Mouse (Mus musculus): ENCODE measurements around the gene Zfp109. TPM values are rescaled to one million over a fixed set of nuclear protein-coding genes. Genes with fewer than 3 reads are reported as not detected.

The Zfp109 gene
- polyA plus RNA-seq, 1 experiment from 2014 or later = 3.6 TPM

- 61% methylated on average over 9 of the region's 9 CpGs for WGBS
- Histone ChIP-seq H3K4me2 (peak overlapping the region; percentile 64), H3K4me3 (ENCODE audit: low read depth, low read length) (peak overlapping the region; percentile 55; the same call in 1 of the 2 replicates), H3K27me3 (replicated peaks; ENCODE audit: control insufficient read depth, insufficient read depth, low read length) (no peaks in the 10 kb centered on the region), H3K9ac (ENCODE audit: low read depth, low read length) (peak overlapping the region; percentile 41; the same call in 1 of the 2 replicates), H3K4me1 (replicated peaks; ENCODE audit: control insufficient read depth, insufficient read depth, low read length) (no peaks in the 10 kb centered on the region), H3K27ac (ENCODE audit: low read depth, low read length) (no peak overlapping the region), H3K9me3 (ENCODE audit: control insufficient read depth, low read length) (no peaks in the 10 kb centered on the region), H3K36me3 (ENCODE audit: control insufficient read depth, insufficient read depth, low read length) (no peaks in the 10 kb centered on the region)
- ATAC-seq (replicated peaks; ENCODE audit: low FRiP score) (peak; percentile 28), DNase-seq (ENCODE audit: low spot score) (no peak)
Observed at GRCm38 (mm10) chr7:24253779-24254615, 16.6 kb upstream of the Zfp109 start.

- Histone ChIP-seq H3K4me2 (no peak within 1 kb of the TSS), H3K9me3 (ENCODE audit: control insufficient read depth, low read length) (0 out of 2 replicates have a peak, but pooled peaks cover under 1% of the 10 kb centered on the region), H3K4me3 (ENCODE audit: low read depth, low read length) (no peak within 1 kb of the TSS), H3K27me3 (replicated peaks; ENCODE audit: control insufficient read depth, insufficient read depth, low read length) (no peaks in the 10 kb centered on the region), H3K27ac (ENCODE audit: low read depth, low read length) (no peak within 1 kb of the TSS), H3K4me1 (replicated peaks; ENCODE audit: control insufficient read depth, insufficient read depth, low read length) (no peaks in the 10 kb centered on the region), H3K9ac (ENCODE audit: low read depth, low read length) (no peak within 1 kb of the TSS), H3K36me3 (ENCODE audit: control insufficient read depth, insufficient read depth, low read length) (no peaks in the 10 kb centered on the region)
- WGBS = 72% methylated on average over 5 of the region's 5 CpGs
- no peak for DNase-seq (ENCODE audit: low spot score)
- ATAC-seq (replicated peaks; ENCODE audit: low FRiP score) = no peak
Observed at GRCm38 (mm10) chr7:24211343-24211742, 26.0 kb downstream of the Zfp109 start, which contains the start of gene Zfp111. Zfp111 (minus strand) TSS chr7:24211443.

GRCm38 (mm10) chr7:24210296-24210695 lies 27.1 kb downstream of the Zfp109 start:
- H3K4me2 ChIP-seq = no peak overlapping the region
- H3K27ac ChIP-seq (ENCODE audit: low read depth, low read length) = no peak overlapping the region
- DNase-seq (ENCODE audit: low spot score) = no peak
- ATAC-seq (replicated peaks; ENCODE audit: low FRiP score) = no peak
- WGBS = 66% methylated on average over 2 of the region's 2 CpGs
- H3K27me3 ChIP-seq (replicated peaks; ENCODE audit: control insufficient read depth, insufficient read depth, low read length) = no peaks in the 10 kb centered on the region
- H3K9me3 ChIP-seq (ENCODE audit: control insufficient read depth, low read length) = no peaks in the 10 kb centered on the region
- no peaks in the 10 kb centered on the region for H3K4me1 ChIP-seq (replicated peaks; ENCODE audit: control insufficient read depth, insufficient read depth, low read length)
- H3K36me3 ChIP-seq (ENCODE audit: control insufficient read depth, insufficient read depth, low read length) = peaks cover 2% of the 10 kb centered on the region; the same call in 1 of the 2 replicates
- no peak overlapping the region for H3K4me3 ChIP-seq (ENCODE audit: low read depth, low read length)
- H3K9ac ChIP-seq (ENCODE audit: low read depth, low read length) = no peak overlapping the region

GRCm38 (mm10) chr7:24208282-24208886 lies 29.0 kb downstream of the Zfp109 start:
- Histone ChIP-seq H3K27me3 (replicated peaks; ENCODE audit: control insufficient read depth, insufficient read depth, low read length) (no peaks in the 10 kb centered on the region), H3K9me3 (ENCODE audit: control insufficient read depth, low read length) (no peaks in the 10 kb centered on the region), H3K36me3 (ENCODE audit: control insufficient read depth, insufficient read depth, low read length) (peaks cover 10% of the 10 kb centered on the region; the same call in 1 of the 2 replicates), H3K27ac (ENCODE audit: low read depth, low read length) (no peak overlapping the region), H3K4me1 (replicated peaks; ENCODE audit: control insufficient read depth, insufficient read depth, low read length) (no peaks in the 10 kb centered on the region), H3K4me3 (ENCODE audit: low read depth, low read length) (peak overlapping the region; percentile 63), H3K9ac (ENCODE audit: low read depth, low read length) (peak overlapping the region; percentile 78), H3K4me2 (peak overlapping the region; percentile 73)
- ATAC-seq (replicated peaks; ENCODE audit: low FRiP score) (no peak), DNase-seq (ENCODE audit: low spot score) (no peak)
- WGBS = 55% methylated on average over 7 of the region's 7 CpGs

DNA sequence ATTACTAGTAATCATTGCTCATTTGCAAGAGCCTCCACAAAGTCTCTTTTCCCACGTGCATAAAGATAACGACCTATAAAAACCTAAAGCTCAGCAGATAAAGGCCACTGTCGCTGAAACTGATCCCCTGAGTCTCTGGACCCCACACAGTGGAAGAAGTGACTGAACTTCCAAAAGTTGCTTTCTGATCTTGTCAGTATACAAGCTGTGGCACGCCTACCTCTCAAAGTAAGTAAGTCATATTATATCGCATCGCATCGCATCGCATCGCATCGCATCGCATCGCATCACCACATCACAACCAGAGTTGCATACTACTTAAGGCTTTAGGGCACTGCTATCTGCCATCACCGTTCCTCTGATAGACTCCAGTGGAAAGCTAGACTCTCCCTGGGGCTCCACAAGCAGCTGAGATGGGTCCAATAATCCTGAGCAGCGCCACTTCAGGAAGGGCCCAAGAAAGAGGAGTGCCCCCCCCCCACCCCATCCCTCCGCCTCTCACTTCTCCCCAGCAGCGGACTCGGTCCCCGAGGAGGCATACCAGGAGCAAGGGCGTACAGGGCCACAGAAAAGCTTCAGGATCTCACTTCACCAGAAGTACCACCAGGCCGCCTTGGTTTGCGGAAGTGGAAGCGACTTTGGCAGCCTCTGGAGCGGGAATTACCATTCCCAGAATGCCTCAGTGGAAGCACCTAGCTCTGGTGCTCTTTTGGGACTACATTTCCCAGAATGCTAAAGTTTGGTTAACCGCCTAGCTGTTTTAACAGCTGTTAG lies 29.7 kb downstream of the Zfp109 start:
- WGBS = 15% methylated on average over 24 of the region's 24 CpGs
- peak overlapping the region; percentile 63 for H3K4me3 ChIP-seq (ENCODE audit: low read depth, low read length)
- H3K27ac ChIP-seq (ENCODE audit: low read depth, low read length) = 0 out of 2 replicates have a peak overlapping the region, but pooled peaks have one; percentile 2
- DNase-seq (ENCODE audit: low spot score) (peak; percentile 65), ATAC-seq (replicated peaks; ENCODE audit: low FRiP score) (peak; percentile 82)
- no peaks in the 10 kb centered on the region for H3K9me3 ChIP-seq (ENCODE audit: control insufficient read depth, low read length)
- peaks cover 13% of the 10 kb centered on the region; the same call in 1 of the 2 replicates for H3K36me3 ChIP-seq (ENCODE audit: control insufficient read depth, insufficient read depth, low read length)
- no peaks in the 10 kb centered on the region for H3K4me1 ChIP-seq (replicated peaks; ENCODE audit: control insufficient read depth, insufficient read depth, low read length)
- H3K27me3 ChIP-seq (replicated peaks; ENCODE audit: control insufficient read depth, insufficient read depth, low read length) = no peaks in the 10 kb centered on the region
- peak overlapping the region; percentile 73 for H3K4me2 ChIP-seq
- peak overlapping the region; percentile 78 for H3K9ac ChIP-seq (ENCODE audit: low read depth, low read length)

DNA sequence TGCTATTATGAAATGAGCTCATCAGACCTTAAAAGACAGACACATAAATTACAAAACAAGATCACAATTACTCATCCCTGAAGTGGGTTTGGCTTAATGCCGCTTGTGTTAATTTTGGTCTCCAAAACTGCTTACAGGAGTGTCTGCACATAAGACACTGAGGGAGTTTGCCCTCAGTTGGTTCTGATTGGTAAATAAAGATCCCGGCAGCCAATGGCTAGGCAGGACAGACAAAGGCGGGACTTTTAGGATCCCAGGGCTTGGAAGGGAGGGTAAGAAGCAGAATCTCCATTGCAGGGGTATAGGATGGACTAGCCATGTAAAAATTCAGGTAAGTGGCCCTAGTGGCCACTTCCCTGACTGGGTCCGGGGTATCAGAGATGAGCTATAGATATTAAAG lies 40.4 kb downstream of the Zfp109 start:
- DNase-seq (ENCODE audit: low spot score) (no peak), ATAC-seq (replicated peaks; ENCODE audit: low FRiP score) (no peak)
- H3K4me2 ChIP-seq = no peak overlapping the region
- no peak overlapping the region for H3K4me3 ChIP-seq (ENCODE audit: low read depth, low read length)
- 90% methylated on average over 4 of the region's 4 CpGs for WGBS
- H3K27me3 ChIP-seq (replicated peaks; ENCODE audit: control insufficient read depth, insufficient read depth, low read length) = no peaks in the 10 kb centered on the region
- H3K36me3 ChIP-seq (ENCODE audit: control insufficient read depth, insufficient read depth, low read length) = peaks cover 43% of the 10 kb centered on the region
- no peak overlapping the region for H3K9ac ChIP-seq (ENCODE audit: low read depth, low read length)
- peaks cover 5% of the 10 kb centered on the region; the same call in 1 of the 2 replicates for H3K9me3 ChIP-seq (ENCODE audit: control insufficient read depth, low read length)
- H3K27ac ChIP-seq (ENCODE audit: low read depth, low read length) = no peak overlapping the region
- H3K4me1 ChIP-seq (replicated peaks; ENCODE audit: control insufficient read depth, insufficient read depth, low read length) = no peaks in the 10 kb centered on the region

DNA sequence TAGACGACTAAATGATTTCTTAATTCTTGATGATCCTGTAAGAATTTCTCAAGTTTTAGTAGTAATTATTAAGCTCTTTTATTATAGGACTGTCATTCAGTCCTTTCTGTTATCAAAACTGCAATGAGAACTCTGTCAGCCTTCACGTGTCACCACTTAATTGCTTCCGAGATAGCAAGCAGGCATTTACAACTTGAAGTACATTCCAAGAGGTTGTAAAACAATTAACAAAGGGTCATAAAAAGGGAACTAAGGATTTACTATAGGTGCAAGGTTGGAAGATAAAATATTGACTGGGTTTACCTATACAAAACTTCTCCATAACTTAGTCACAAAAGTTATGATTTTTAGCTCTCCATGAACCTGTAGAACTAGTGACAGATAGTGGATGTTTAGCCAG lies 44.2 kb downstream of the Zfp109 start:
- H3K9me3 ChIP-seq (ENCODE audit: control insufficient read depth, low read length) = 0 out of 2 replicates have a peak, but pooled peaks cover 3% of the 10 kb centered on the region
- H3K4me3 ChIP-seq (ENCODE audit: low read depth, low read length) = no peak overlapping the region
- H3K4me1 ChIP-seq (replicated peaks; ENCODE audit: control insufficient read depth, insufficient read depth, low read length) = no peaks in the 10 kb centered on the region
- H3K9ac ChIP-seq (ENCODE audit: low read depth, low read length) = no peak overlapping the region
- H3K27me3 ChIP-seq (replicated peaks; ENCODE audit: control insufficient read depth, insufficient read depth, low read length) = no peaks in the 10 kb centered on the region
- 77% methylated on average over 3 of the region's 3 CpGs for WGBS
- H3K36me3 ChIP-seq (ENCODE audit: control insufficient read depth, insufficient read depth, low read length) = peaks cover 14% of the 10 kb centered on the region
- H3K4me2 ChIP-seq = no peak overlapping the region
- no peak overlapping the region for H3K27ac ChIP-seq (ENCODE audit: low read depth, low read length)
- no peak for DNase-seq (ENCODE audit: low spot score)
- no peak for ATAC-seq (replicated peaks; ENCODE audit: low FRiP score)

- 74% methylated on average over 2 of the region's 2 CpGs for WGBS
- H3K4me1 ChIP-seq (replicated peaks; ENCODE audit: control insufficient read depth, insufficient read depth, low read length) = no peaks in the 10 kb centered on the region
- H3K36me3 ChIP-seq (ENCODE audit: control insufficient read depth, insufficient read depth, low read length) = peaks cover 5% of the 10 kb centered on the region; the same call in 1 of the 2 replicates
- no peak overlapping the region for H3K9ac ChIP-seq (ENCODE audit: low read depth, low read length)
- H3K27ac ChIP-seq (ENCODE audit: low read depth, low read length) = no peak overlapping the region
- H3K9me3 ChIP-seq (ENCODE audit: control insufficient read depth, low read length) = no peaks in the 10 kb centered on the region
- no peak overlapping the region for H3K4me2 ChIP-seq
- no peaks in the 10 kb centered on the region for H3K27me3 ChIP-seq (replicated peaks; ENCODE audit: control insufficient read depth, insufficient read depth, low read length)
- no peak overlapping the region for H3K4me3 ChIP-seq (ENCODE audit: low read depth, low read length)
- DNase-seq (ENCODE audit: low spot score) = no peak
- no peak for ATAC-seq (replicated peaks; ENCODE audit: low FRiP score)
Observed at GRCm38 (mm10) chr7:24191361-24191760, 46.0 kb downstream of the Zfp109 start.

All from liver, embryonic 11.5 days (tissue).